Mouse (Mus musculus) embryonic facial prominence, embryonic 10.5 days (tissue): ENCODE measurements around the gene Notch2. TPM values are rescaled to one million over a fixed set of nuclear protein-coding genes. Genes with fewer than 3 reads are reported as not detected.

Experiments
- DNase-seq: peaks from one replicate; pipeline ENCODE4 v3.0.0-alpha.2; 2017; ENCODE audit warnings: low spot score
- H3K27ac ChIP-seq: fragments of 300-500 bp; sonication (generic); replicated peaks from 2 replicates; pipeline ENCODE4 v1.5.1; 2016; ENCODE audit warnings: mild to moderate bottlenecking
- H3K27me3 ChIP-seq: fragments of 300-500 bp; sonication (generic); replicated peaks from 2 replicates; pipeline ENCODE4 v1.6.1; 2016; ENCODE audit warnings: low read depth, mild to moderate bottlenecking; ENCODE audit not compliant: poor library complexity, severe bottlenecking
- H3K36me3 ChIP-seq: fragments of 300-500 bp; sonication (generic); replicated peaks from 2 replicates; pipeline ENCODE4 v1.6.1; 2016; ENCODE audit warnings: mild to moderate bottlenecking, moderate library complexity
- H3K4me1 ChIP-seq: fragments of 300-500 bp; sonication (generic); 2 replicates; pipeline ENCODE4 v1.6.1; 2016
- H3K4me3 ChIP-seq: fragments of 300-500 bp; sonication (generic); 2 replicates; pipeline ENCODE4 v1.5.1; 2016; ENCODE audit warnings: mild to moderate bottlenecking, moderate library complexity
- H3K9me3 ChIP-seq: fragments of 300-500 bp; sonication (generic); 2 replicates; pipeline ENCODE4 v1.6.1; 2016; ENCODE audit warnings: mild to moderate bottlenecking
- WGBS: fragments of 180-500 bp; shearing (Covaris S2); methylation state at CpG from one replicate; pipeline ENCODE4 v1.1.7; 2016; 5-methylcytosine and 5-hydroxymethylcytosine counted together
- polyA plus RNA-seq: library from polyadenylated mRNA; unstranded; fragments of >200 nt; fragmentation: Nextera tagmentation; extraction: Ambion mirVana; gene quantifications from 2 replicates; pipeline ENCODE4 v1.2.1, GENCODE M21; 2016

The Notch2 gene
- polyA plus RNA-seq, 1 experiment from 2014 or later = 22.0 TPM

GRCm38 (mm10) chr3:98050492-98051406 lies 37.4 kb downstream of the Notch2 start:
- peaks cover 11% of the 10 kb centered on the region; the same call in 1 of the 2 replicates for H3K36me3 ChIP-seq
- 73% methylated on average over 14 of the region's 14 CpGs for WGBS
- no peaks in the 10 kb centered on the region for H3K9me3 ChIP-seq
- no peak for DNase-seq
- H3K27ac ChIP-seq = no peak overlapping the region
- no peaks in the 10 kb centered on the region for H3K27me3 ChIP-seq
- H3K4me1 ChIP-seq = peaks cover 86% of the 10 kb centered on the region
- H3K4me3 ChIP-seq = no peak overlapping the region

GRCm38 (mm10) chr3:98051407-98051968 lies 38.2 kb downstream of the Notch2 start:
- peak overlapping the region; percentile 26 for H3K27ac ChIP-seq
- 65% methylated on average over 16 of the region's 16 CpGs for WGBS

GRCm38 (mm10) chr3:98052507-98053430 lies 39.4 kb downstream of the Notch2 start:
- no peaks in the 10 kb centered on the region for H3K9me3 ChIP-seq
- DNase-seq = no peak
- no peaks in the 10 kb centered on the region for H3K27me3 ChIP-seq
- peaks cover 11% of the 10 kb centered on the region; the same call in 1 of the 2 replicates for H3K36me3 ChIP-seq
- WGBS = 94% methylated on average over 16 of the region's 16 CpGs
- peaks cover 86% of the 10 kb centered on the region for H3K4me1 ChIP-seq
- no peak overlapping the region for H3K4me3 ChIP-seq
- no peak overlapping the region for H3K27ac ChIP-seq

More at GRCm38 (mm10) chr3:98051407-98051968, 38.2 kb downstream of the Notch2 start:
- Histone ChIP-seq H3K27me3 (no peaks in the 10 kb centered on the region), H3K4me3 (no peak overlapping the region), H3K4me1 (peaks cover 86% of the 10 kb centered on the region), H3K9me3 (no peaks in the 10 kb centered on the region), H3K36me3 (peaks cover 11% of the 10 kb centered on the region; the same call in 1 of the 2 replicates)
- no peak for DNase-seq

GRCm38 (mm10) chr3:98053817-98054216 lies 40.5 kb downstream of the Notch2 start:
- H3K36me3 ChIP-seq = peaks cover 14% of the 10 kb centered on the region; the same call in 1 of the 2 replicates
- no peaks in the 10 kb centered on the region for H3K27me3 ChIP-seq
- H3K9me3 ChIP-seq = no peaks in the 10 kb centered on the region
- H3K27ac ChIP-seq = no peak overlapping the region
- no peak for DNase-seq
- WGBS = 70% methylated on average over 1 of the region's 1 CpGs
- peaks cover 95% of the 10 kb centered on the region for H3K4me1 ChIP-seq
- H3K4me3 ChIP-seq = no peak overlapping the region

- no peak overlapping the region for H3K4me3 ChIP-seq
- 0 out of 2 replicates have a peak, but pooled peaks cover 17% of the 10 kb centered on the region for H3K36me3 ChIP-seq
- H3K4me1 ChIP-seq = peaks cover 95% of the 10 kb centered on the region
- H3K27me3 ChIP-seq = no peaks in the 10 kb centered on the region
- peak overlapping the region; percentile 30; the same call in 1 of the 2 replicates for H3K27ac ChIP-seq
- no peaks in the 10 kb centered on the region for H3K9me3 ChIP-seq
- DNase-seq = no peak
- WGBS = 86% methylated on average over 8 of the region's 8 CpGs
Measured at GRCm38 (mm10) chr3:98054334-98055007, 41.1 kb downstream of the Notch2 start.

- Histone ChIP-seq H3K36me3 (0 out of 2 replicates have a peak, but pooled peaks cover 13% of the 10 kb centered on the region), H3K4me1 (peaks cover 96% of the 10 kb centered on the region), H3K4me3 (no peak overlapping the region), H3K9me3 (no peaks in the 10 kb centered on the region), H3K27me3 (no peaks in the 10 kb centered on the region), H3K27ac (peak overlapping the region; percentile 30; the same call in 1 of the 2 replicates)
- DNase-seq = no peak
- WGBS = 85% methylated on average over 6 of the region's 6 CpGs
Measured at GRCm38 (mm10) chr3:98055008-98055345, 41.6 kb downstream of the Notch2 start.

GRCm38 (mm10) chr3:98055808-98056728 lies 42.7 kb downstream of the Notch2 start:
- H3K4me1 ChIP-seq = peaks cover 97% of the 10 kb centered on the region
- DNase-seq = peak; percentile 87
- no peaks in the 10 kb centered on the region for H3K9me3 ChIP-seq
- WGBS = 60% methylated on average over 20 of the region's 20 CpGs
- H3K27me3 ChIP-seq = no peaks in the 10 kb centered on the region
- H3K27ac ChIP-seq = peak overlapping the region; percentile 80
- H3K4me3 ChIP-seq = peak overlapping the region; percentile 3
- H3K36me3 ChIP-seq = 0 out of 2 replicates have a peak, but pooled peaks cover 13% of the 10 kb centered on the region

GRCm38 (mm10) chr3:98056956-98057365 lies 43.6 kb downstream of the Notch2 start:
- H3K9me3 ChIP-seq = no peaks in the 10 kb centered on the region
- peak overlapping the region; percentile 80 for H3K27ac ChIP-seq
- DNase-seq = no peak
- H3K36me3 ChIP-seq = 0 out of 2 replicates have a peak, but pooled peaks cover 13% of the 10 kb centered on the region
- WGBS = 74% methylated on average over 6 of the region's 6 CpGs
- H3K4me3 ChIP-seq = no peak overlapping the region; the same call in 1 of the 2 replicates
- H3K4me1 ChIP-seq = peaks cover 97% of the 10 kb centered on the region
- H3K27me3 ChIP-seq = no peaks in the 10 kb centered on the region

- H3K36me3 ChIP-seq = 0 out of 2 replicates have a peak, but pooled peaks cover 8% of the 10 kb centered on the region
- H3K27me3 ChIP-seq = no peaks in the 10 kb centered on the region
- no peaks in the 10 kb centered on the region for H3K9me3 ChIP-seq
- H3K4me3 ChIP-seq = no peak overlapping the region
- no peak for DNase-seq
- WGBS = 85% methylated on average over 4 of the region's 4 CpGs
- peak overlapping the region; percentile 48 for H3K27ac ChIP-seq
- peaks cover 99% of the 10 kb centered on the region for H3K4me1 ChIP-seq
Measured at GRCm38 (mm10) chr3:98059076-98059475, 45.7 kb downstream of the Notch2 start.

- H3K27me3 ChIP-seq = no peaks in the 10 kb centered on the region
- H3K4me3 ChIP-seq = peak overlapping the region; percentile 25; the same call in 1 of the 2 replicates
- peak overlapping the region; percentile 88 for H3K27ac ChIP-seq
- no peaks in the 10 kb centered on the region for H3K9me3 ChIP-seq
- WGBS = 20% methylated on average over 7 of the region's 7 CpGs
- 0 out of 2 replicates have a peak, but pooled peaks cover 8% of the 10 kb centered on the region for H3K36me3 ChIP-seq
- DNase-seq = peak; percentile 57
- peaks cover 94% of the 10 kb centered on the region for H3K4me1 ChIP-seq
Measured at GRCm38 (mm10) chr3:98060981-98061660, 47.8 kb downstream of the Notch2 start.
